Mouse (Mus musculus) macrophage (primary cell): ENCODE data around the gene Ogg1. TPM values are rescaled to one million over a fixed set of nuclear protein-coding genes. Genes with fewer than 3 reads are reported as not detected.
A peak's percentile ranks its signal among the peaks of the same experiment; 100 is the strongest.

Experiments
- H3K27ac ChIP-seq: fragments of 350-480 bp; formaldehyde crosslinking; 2 replicates; pipeline ENCODE4 v1.9.0; 2021
- H3K36me3 ChIP-seq: fragments of 350-480 bp; formaldehyde crosslinking; 2 replicates; pipeline ENCODE4 v1.9.0; 2021; ENCODE audit errors: inconsistent target
- H3K4me3 ChIP-seq: fragments of 350-480 bp; formaldehyde crosslinking; 2 replicates; pipeline ENCODE4 v1.9.0; 2021; ENCODE audit errors: inconsistent target
- H3K79me2 ChIP-seq: fragments of 350-480 bp; formaldehyde crosslinking; 2 replicates; pipeline ENCODE4 v1.9.0; 2021; ENCODE audit errors: inconsistent target
- WGBS: methylation state at CpG from one replicate; pipeline ENCODE4 v1.1.7; 2026; ENCODE audit warnings: inconsistent platforms; ENCODE audit not compliant: missing documents; 5-methylcytosine and 5-hydroxymethylcytosine counted together
- polyA plus RNA-seq: library from polyadenylated mRNA; stranded (reverse); fragments of 250-400 nt; gene quantifications from 3 replicates; pipeline ENCODE4 v1.2.4, GENCODE M21; 2018; ENCODE audit warnings: inconsistent platforms

Ogg1 gene
- polyA plus RNA-seq, 1 experiment from 2014 or later: 5.2 TPM

GRCm38 (mm10) chr6:113343177-113344092, 16.7 kb downstream of the Ogg1 start, which contains the start of gene Camk1:
Gene Camk1 (minus strand): TSS chr6:113343984.
- H3K27ac ChIP-seq: peak within 1 kb of the TSS; percentile 94
- peaks cover 21% of the 10 kb centered on the region for H3K36me3 ChIP-seq
- H3K4me3 ChIP-seq: peak within 1 kb of the TSS; percentile 95
- H3K79me2 ChIP-seq: peaks cover 50% of the 10 kb centered on the region
- 24% methylated on average over 22 of the region's 32 CpGs for WGBS

GRCm38 (mm10) chr6:113344321-113344720, 17.5 kb downstream of the Ogg1 start:
- WGBS: 56% methylated on average over 2 of the region's 2 CpGs
- Histone ChIP-seq H3K79me2 (peaks cover 43% of the 10 kb centered on the region), H3K27ac (peak overlapping the region; percentile 94), H3K36me3 (peaks cover 12% of the 10 kb centered on the region), H3K4me3 (no peak overlapping the region)

- WGBS: 97% methylated on average over 4 of the region's 4 CpGs
- H3K79me2 ChIP-seq: peaks cover 18% of the 10 kb centered on the region
- no peaks in the 10 kb centered on the region for H3K36me3 ChIP-seq
- no peak overlapping the region for H3K4me3 ChIP-seq
- H3K27ac ChIP-seq: no peak overlapping the region
Observed at GRCm38 (mm10) chr6:113346897-113347296, 20.1 kb downstream of the Ogg1 start.

- Histone ChIP-seq H3K27ac (no peak overlapping the region), H3K4me3 (no peak overlapping the region), H3K36me3 (no peaks in the 10 kb centered on the region), H3K79me2 (no peaks in the 10 kb centered on the region)
Observed at GRCm38 (mm10) chr6:113350538-113350937, 23.8 kb downstream of the Ogg1 start.

GRCm38 (mm10) chr6:113351161-113351560, 24.4 kb downstream of the Ogg1 start:
- Histone ChIP-seq H3K79me2 (no peaks in the 10 kb centered on the region), H3K4me3 (no peak overlapping the region), H3K27ac (0 out of 2 replicates have a peak overlapping the region, but pooled peaks have one; percentile 2), H3K36me3 (no peaks in the 10 kb centered on the region)
- 88% methylated on average over 1 of the region's 1 CpGs for WGBS

GRCm38 (mm10) chr6:113351653-113352052, 24.9 kb downstream of the Ogg1 start:
- Histone ChIP-seq H3K79me2 (no peaks in the 10 kb centered on the region), H3K36me3 (no peaks in the 10 kb centered on the region), H3K27ac (0 out of 2 replicates have a peak overlapping the region, but pooled peaks have one; percentile 2), H3K4me3 (no peak overlapping the region)
- 24% methylated on average over 10 of the region's 10 CpGs for WGBS

- WGBS: 100% methylated on average over 3 of the region's 3 CpGs
- Histone ChIP-seq H3K79me2 (no peaks in the 10 kb centered on the region), H3K4me3 (no peak overlapping the region), H3K27ac (no peak overlapping the region), H3K36me3 (no peaks in the 10 kb centered on the region)
Observed at GRCm38 (mm10) chr6:113352820-113353219, 26.0 kb downstream of the Ogg1 start.

- WGBS: 76% methylated on average over 3 of the region's 3 CpGs
- Histone ChIP-seq H3K27ac (no peak overlapping the region), H3K36me3 (no peaks in the 10 kb centered on the region), H3K4me3 (no peak overlapping the region), H3K79me2 (no peaks in the 10 kb centered on the region)
Observed at GRCm38 (mm10) chr6:113353696-113354095, 26.9 kb downstream of the Ogg1 start.

- no peak overlapping the region for H3K4me3 ChIP-seq
- 96% methylated on average over 4 of the region's 4 CpGs for WGBS
Observed at GRCm38 (mm10) chr6:113361476-113361875, 34.7 kb downstream of the Ogg1 start.

GRCm38 (mm10) chr6:113362241-113362640, 35.5 kb downstream of the Ogg1 start:
- Histone ChIP-seq H3K4me3 (no peak overlapping the region), H3K36me3 (0 out of 2 replicates have a peak, but pooled peaks cover 8% of the 10 kb centered on the region), H3K27ac (no peak overlapping the region), H3K79me2 (no peaks in the 10 kb centered on the region)
- 100% methylated on average over 1 of the region's 1 CpGs for WGBS

More at GRCm38 (mm10) chr6:113361476-113361875, 34.7 kb downstream of the Ogg1 start:
- H3K79me2 ChIP-seq: no peaks in the 10 kb centered on the region
- no peak overlapping the region for H3K27ac ChIP-seq
- H3K36me3 ChIP-seq: 0 out of 2 replicates have a peak, but pooled peaks cover under 1% of the 10 kb centered on the region

- WGBS: 87% methylated on average over 8 of the region's 8 CpGs
Observed at GRCm38 (mm10) chr6:113364518-113365135, 37.9 kb downstream of the Ogg1 start.

GRCm38 (mm10) chr6:113366639-113367038, 39.9 kb downstream of the Ogg1 start:
- WGBS: 91% methylated on average over 3 of the region's 6 CpGs
- H3K36me3 ChIP-seq: peaks cover 48% of the 10 kb centered on the region
- H3K4me3 ChIP-seq: no peak overlapping the region
- no peaks in the 10 kb centered on the region for H3K79me2 ChIP-seq
- no peak overlapping the region for H3K27ac ChIP-seq

More at GRCm38 (mm10) chr6:113364518-113365135, 37.9 kb downstream of the Ogg1 start:
- peaks cover 28% of the 10 kb centered on the region for H3K36me3 ChIP-seq
- no peak overlapping the region for H3K27ac ChIP-seq
- no peak overlapping the region for H3K4me3 ChIP-seq
- no peaks in the 10 kb centered on the region for H3K79me2 ChIP-seq

- 100% methylated on average over 1 of the region's 1 CpGs for WGBS
- H3K36me3 ChIP-seq: peaks cover 55% of the 10 kb centered on the region
Observed at GRCm38 (mm10) chr6:113367574-113367973, 40.8 kb downstream of the Ogg1 start.

GRCm38 (mm10) chr6:113368124-113368523, 41.4 kb downstream of the Ogg1 start:
- WGBS: 91% methylated on average over 7 of the region's 7 CpGs

More at GRCm38 (mm10) chr6:113367574-113367973, 40.8 kb downstream of the Ogg1 start:
- Histone ChIP-seq H3K27ac (no peak overlapping the region), H3K79me2 (no peaks in the 10 kb centered on the region), H3K4me3 (no peak overlapping the region)

GRCm38 (mm10) chr6:113368577-113368976, 41.8 kb downstream of the Ogg1 start:
- no peak overlapping the region for H3K4me3 ChIP-seq
- 98% methylated on average over 4 of the region's 5 CpGs for WGBS
- H3K36me3 ChIP-seq: peaks cover 65% of the 10 kb centered on the region

More at GRCm38 (mm10) chr6:113368124-113368523, 41.4 kb downstream of the Ogg1 start:
- Histone ChIP-seq H3K79me2 (no peaks in the 10 kb centered on the region), H3K36me3 (peaks cover 61% of the 10 kb centered on the region), H3K4me3 (no peak overlapping the region), H3K27ac (no peak overlapping the region)

More at GRCm38 (mm10) chr6:113368577-113368976, 41.8 kb downstream of the Ogg1 start:
- Histone ChIP-seq H3K27ac (no peak overlapping the region), H3K79me2 (no peaks in the 10 kb centered on the region)
